Mouse (Mus musculus) retina, embryonic 14.5 days (tissue): ENCODE results near the gene Zfp644.
A peak's percentile ranks its signal among the peaks of the same experiment; 100 is the strongest.

Experiments
- DNase-seq: peaks from one replicate; pipeline ENCODE4 v3.0.0-alpha.2; 2015; ENCODE audit warnings: low spot score

Gene Zfp644

GRCm38 (mm10) chr5:106594388-106594787 lies 102.7 kb downstream of the Zfp644 start:
- DNase-seq, result peak; percentile 52

- DNase-seq, result no peak
Observed at GRCm38 (mm10) chr5:106590686-106591085, 106.4 kb downstream of the Zfp644 start.

- DNase-seq, result no peak
Observed at GRCm38 (mm10) chr5:106589670-106590069, 107.4 kb downstream of the Zfp644 start.

GRCm38 (mm10) chr5:106589006-106589405 lies 108.1 kb downstream of the Zfp644 start:
- DNase-seq, result no peak

GRCm38 (mm10) chr5:106580943-106581342 lies 116.1 kb downstream of the Zfp644 start:
- no peak for DNase-seq

- peak; percentile 78 for DNase-seq
Observed at GRCm38 (mm10) chr5:106577237-106577888, 119.7 kb downstream of the Zfp644 start.

- DNase-seq, result no peak
Observed at GRCm38 (mm10) chr5:106575098-106575497, 122.0 kb downstream of the Zfp644 start.

- DNase-seq, result peak; percentile 91
Observed at GRCm38 (mm10) chr5:106574560-106574946, 122.5 kb downstream of the Zfp644 start.

GRCm38 (mm10) chr5:106573742-106574559 lies 123.1 kb downstream of the Zfp644 start:
- DNase-seq, result no peak
